Mouse (Mus musculus): Measurements from ENCODE around the gene Reps2. TPM values are rescaled to one million over a fixed set of nuclear protein-coding genes. Genes with fewer than 3 reads are reported as not detected.

The Reps2 gene
- total and polyA plus RNA-seq, 3 experiments = 0.06 TPM; not detected in 2

DNA sequence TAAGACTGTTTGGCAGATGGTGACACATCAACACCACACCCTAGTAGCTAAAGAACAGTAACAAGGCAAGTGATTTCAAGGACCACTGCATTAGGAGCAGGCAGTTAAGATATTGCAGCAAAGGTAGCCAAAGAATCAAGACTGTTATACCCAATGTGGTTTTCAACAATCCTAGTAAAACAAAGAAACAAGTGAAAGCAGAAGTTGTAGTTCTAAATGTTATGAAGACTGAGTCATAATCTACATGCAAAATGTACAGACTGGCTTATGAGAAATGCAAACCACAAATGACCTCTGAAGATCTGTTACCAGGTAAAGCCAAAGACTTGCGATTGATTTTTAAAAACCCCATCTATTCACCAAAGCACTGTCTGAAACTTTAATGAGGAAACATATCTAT is 101.5 kb downstream of the Reps2 start:
- Histone ChIP-seq H3K9me3 (replicated peaks; ENCODE audit: low read length) (no peaks in the 10 kb centered on the region), H3K4me1 (ENCODE audit: control insufficient read depth in 1 of 2, insufficient read depth in 2 of 2) (peaks cover 0 to 15% of the 10 kb centered on the region in 2 experiments; a peak in 2 of 4 replicates), H3K36me3 (replicated peaks in 1 of 2; ENCODE audit: control insufficient read depth in 1 of 2, insufficient read depth in 1 of 2, low read length in 1 of 2) (no peaks in the 10 kb centered on the region), H3K9ac (ENCODE audit: insufficient read depth, low read depth) (no peak overlapping the region), H3K27ac (ENCODE audit: insufficient read depth, low read depth) (no peak overlapping the region), H3K4me2 (ENCODE audit: insufficient read depth, low read depth, poor library complexity, severe bottlenecking) (no peak overlapping the region), H3K27me3 (replicated peaks) (no peaks in the 10 kb centered on the region), H3K4me3 (replicated peaks in 1 of 3; ENCODE audit: low read depth in 2 of 3, low read length in 2 of 3, poor library complexity in 1 of 3) (no peak overlapping the region), H3K79me2 (replicated peaks; ENCODE audit: control insufficient read depth, extremely low read depth, insufficient read depth, poor library complexity, severe bottlenecking) (no peaks in the 10 kb centered on the region)
- dilution Hi-C loops (cut with MboI; ENCODE audit: extremely low pct_ligation_motif_present, extremely low pct_unique_long_range_greater_than_20kb, low sequenced_read_pairs) (no loop called here), in situ Hi-C loops (cut with MboI; ENCODE audit: low pct_ligation_motif_present, low pct_unique_long_range_greater_than_20kb, low sequenced_read_pairs) (no loop called here)
- DNase-seq (ENCODE audit: extremely low read depth) = peak; percentile 5
- TF ChIP-seq NRF1 (IDR thresholded peaks at IDR 0.05; ENCODE audit: low read depth, low read length) (no peak), UBTF (IDR thresholded peaks at IDR 0.05; ENCODE audit: low read depth, low read length) (no peak), MAFK (IDR thresholded peaks at IDR 0.05; ENCODE audit: insufficient replicate concordance, low read length) (no peak), TBP (conservative IDR thresholded peaks at IDR 0.05; ENCODE audit: low read depth, low read length) (no peak), MAZ (IDR thresholded peaks at IDR 0.05; ENCODE audit: low read depth, low read length) (no peak), ZKSCAN1 (IDR thresholded peaks at IDR 0.05; ENCODE audit: borderline replicate concordance, low read depth, low read length) (no peak), BHLHE40 (IDR thresholded peaks at IDR 0.05; ENCODE audit: low read depth, low read length) (no peak), RCOR1 (conservative IDR thresholded peaks at IDR 0.05; ENCODE audit: low read depth, low read length) (no peak), JUND (conservative IDR thresholded peaks at IDR 0.05; ENCODE audit: low read depth, low read length) (no peak), MYC (IDR thresholded peaks at IDR 0.05; ENCODE audit: low read depth, low read length) (no peak), ZNF384 (IDR thresholded peaks at IDR 0.05; ENCODE audit: low read depth, low read length) (no peak), MAX (IDR thresholded peaks at IDR 0.05; ENCODE audit: low read length) (no peak)

- Histone ChIP-seq H3K4me1 (ENCODE audit: control insufficient read depth in 1 of 2, insufficient read depth in 2 of 2) (peaks cover 0 to 7% of the 10 kb centered on the region in 2 experiments; a peak in 1 of 4 replicates), H3K79me2 (replicated peaks; ENCODE audit: control insufficient read depth, extremely low read depth, insufficient read depth, poor library complexity, severe bottlenecking) (no peaks in the 10 kb centered on the region), H3K9me3 (replicated peaks; ENCODE audit: low read length) (no peaks in the 10 kb centered on the region), H3K36me3 (replicated peaks in 1 of 2; ENCODE audit: control insufficient read depth in 1 of 2, insufficient read depth in 1 of 2, low read length in 1 of 2) (no peaks in the 10 kb centered on the region), H3K4me3 (replicated peaks in 1 of 3; ENCODE audit: low read depth in 2 of 3, low read length in 2 of 3, poor library complexity in 1 of 3) (no peak overlapping the region), H3K27ac (ENCODE audit: insufficient read depth, low read depth) (no peak overlapping the region), H3K4me2 (ENCODE audit: insufficient read depth, low read depth, poor library complexity, severe bottlenecking) (no peak overlapping the region), H3K27me3 (replicated peaks) (no peaks in the 10 kb centered on the region), H3K9ac (ENCODE audit: insufficient read depth, low read depth) (no peak overlapping the region)
- dilution Hi-C loops (cut with MboI; ENCODE audit: extremely low pct_ligation_motif_present, extremely low pct_unique_long_range_greater_than_20kb, low sequenced_read_pairs) = no loop called here
- TF ChIP-seq ZNF384 (IDR thresholded peaks at IDR 0.05; ENCODE audit: low read depth, low read length) (peak; percentile 98), EP300 (IDR thresholded peaks at IDR 0.05; ENCODE audit: low read length) (0 out of 2 replicates have a peak, but pooled peaks have one; percentile 16), TCF12 (IDR thresholded peaks at IDR 0.05; ENCODE audit: low read depth, low read length) (no peak), IRF4 (IDR thresholded peaks at IDR 0.05; ENCODE audit: low read depth, low read length) (0 out of 2 replicates have a peak, but pooled peaks have one; percentile 35)
- peak; percentile 17 for DNase-seq (ENCODE audit: extremely low read depth)
- in situ Hi-C loops (cut with MboI; ENCODE audit: low pct_ligation_motif_present, low pct_unique_long_range_greater_than_20kb, low sequenced_read_pairs) = no loop called here
These were observed 112.4 kb downstream of the Reps2 start for GRCm38 (mm10) chrX:162531016-162531415.
